Mouse (Mus musculus) liver, embryonic 13.5 days (tissue): ENCODE results near the gene Dhdh. TPM values are rescaled to one million over a fixed set of nuclear protein-coding genes. Genes with fewer than 3 reads are reported as not detected.
A peak's percentile ranks its signal among the peaks of the same experiment; 100 is the strongest.
"Not testable (repeated sequence)": the region's sequence is repeated elsewhere in the genome, so short reads cannot be mapped to it uniquely, and the experiment has no call there.

Experiments used
- ATAC-seq: fragments of 200-750 bp; cut with Nextera tagmentation; 2 replicates; pipeline ENCODE4 v1.8.0; 2017; ENCODE audit warnings: low read depth, mild to moderate bottlenecking, moderate number of reproducible peaks, moderate library complexity
- DNase-seq: peaks from one replicate; pipeline ENCODE4 v3.0.0; 2022
- H3K27ac ChIP-seq: fragments of 300-500 bp; sonication (generic); 2 replicates; pipeline ENCODE4 v1.5.1; 2015; ENCODE audit warnings: moderate library complexity, mild to moderate bottlenecking, inconsistent platforms
- H3K27me3 ChIP-seq: fragments of 300-500 bp; sonication (generic); 2 replicates; pipeline ENCODE4 v1.6.1; 2015; ENCODE audit warnings: mild to moderate bottlenecking, inconsistent platforms
- H3K36me3 ChIP-seq: fragments of 300-500 bp; sonication (generic); 2 replicates; pipeline ENCODE4 v1.6.1; 2015; ENCODE audit warnings: mild to moderate bottlenecking, inconsistent platforms
- H3K4me1 ChIP-seq: fragments of 300-500 bp; sonication (generic); replicated peaks from 2 replicates; pipeline ENCODE4 v1.6.1; 2015; ENCODE audit warnings: inconsistent platforms
- H3K4me2 ChIP-seq: fragments of 300-500 bp; sonication (generic); 2 replicates; pipeline ENCODE4 v1.6.1; 2015; ENCODE audit warnings: inconsistent platforms, mild to moderate bottlenecking, moderate library complexity
- H3K4me3 ChIP-seq: fragments of 300-500 bp; sonication (generic); replicated peaks from 2 replicates; pipeline ENCODE4 v1.5.1; 2015; ENCODE audit warnings: mild to moderate bottlenecking, inconsistent platforms
- H3K9ac ChIP-seq: fragments of 300-500 bp; sonication (generic); 2 replicates; pipeline ENCODE4 v1.6.1; 2015; ENCODE audit warnings: mild to moderate bottlenecking, inconsistent platforms
- H3K9me3 ChIP-seq: fragments of 300-500 bp; sonication (generic); replicated peaks from 2 replicates; pipeline ENCODE4 v1.6.1; 2016; ENCODE audit warnings: inconsistent platforms
- WGBS: fragments of 180-500 bp; shearing (Covaris S2); methylation state at CpG from one replicate; pipeline ENCODE4 v1.1.7; 2015; ENCODE audit not compliant: insufficient replicate concordance; 5-methylcytosine and 5-hydroxymethylcytosine counted together
- polyA plus RNA-seq: library from polyadenylated mRNA; unstranded; fragments of >200 nt; fragmentation: Nextera tagmentation; extraction: Ambion mirVana; gene quantifications from 2 replicates; pipeline ENCODE4 v1.2.1, GENCODE M21; 2015

Gene Dhdh
- 2.0 and 2.2 TPM in 2 replicates for polyA plus RNA-seq

DNA sequence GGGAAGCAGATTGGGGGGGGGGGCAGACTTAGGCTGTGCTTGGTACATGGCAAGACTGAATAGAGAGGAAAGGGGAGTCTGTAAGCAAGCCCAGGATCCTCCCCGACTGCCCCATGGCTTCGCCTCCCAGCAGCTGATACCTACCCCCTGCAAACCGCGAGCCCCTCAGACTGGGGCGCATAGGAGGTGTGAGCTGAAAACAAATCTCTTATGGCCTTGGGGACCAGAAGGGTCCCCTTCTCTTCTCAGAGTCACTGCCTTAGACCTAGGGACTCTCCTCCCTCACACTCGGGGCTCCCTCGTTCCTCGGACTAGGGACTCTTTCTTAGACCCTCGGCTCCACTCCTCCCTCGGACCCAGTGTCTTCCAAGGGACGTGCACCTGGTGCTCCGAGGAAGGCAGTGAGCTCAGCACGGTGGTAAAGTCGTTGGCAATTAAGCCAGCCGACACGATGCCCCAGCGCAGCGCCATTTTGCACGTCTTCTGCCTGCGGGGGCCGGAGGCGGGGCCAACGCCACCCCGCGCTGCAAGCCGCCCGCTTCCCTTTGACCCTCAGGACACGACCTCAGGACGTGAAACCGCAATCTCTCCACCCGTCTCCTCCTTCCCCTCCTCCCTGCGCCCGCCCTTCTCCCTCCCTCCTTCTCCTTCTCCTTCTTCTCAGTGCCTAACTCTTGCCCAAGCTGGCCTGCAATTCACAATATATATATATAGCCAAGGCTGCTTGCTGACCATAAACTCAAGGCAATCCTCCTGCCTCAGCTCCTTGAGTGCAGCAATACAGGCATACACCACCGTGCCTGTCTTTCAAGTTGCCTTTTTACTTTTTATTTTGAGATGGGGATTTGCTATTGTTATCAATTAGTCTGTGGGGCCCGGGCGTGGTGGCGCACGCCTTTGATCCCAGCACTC, at the start of gene Dhdh:
Dhdh (minus strand) TSS at position 513 of the 912 bp plus-strand sequence.
- H3K4me2 ChIP-seq = peak within 1 kb of the TSS; percentile 73
- peaks cover 68% of the 10 kb centered on the region for H3K4me1 ChIP-seq
- 3% methylated on average over 38 of the region's 38 CpGs for WGBS

DNA sequence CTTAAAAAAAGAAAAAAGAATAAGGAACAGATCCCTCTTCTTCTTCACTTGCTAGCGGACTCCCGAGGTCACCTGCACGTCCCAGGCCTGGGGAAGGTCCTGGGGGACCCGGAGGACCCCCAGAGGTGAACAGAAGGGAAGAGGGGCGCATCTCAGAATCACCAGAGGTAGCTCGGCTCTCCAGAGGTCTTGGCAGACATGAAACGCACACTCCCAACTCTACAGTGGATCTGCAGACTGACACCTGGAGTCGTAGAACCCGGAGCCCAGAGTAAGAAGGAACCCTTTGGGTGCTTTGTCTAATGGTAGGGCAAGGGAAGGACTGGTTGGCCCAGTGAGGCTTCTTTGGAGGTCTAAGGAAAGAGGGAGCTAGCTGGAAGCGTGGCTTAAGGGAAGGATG, 49.0 kb upstream of the Dhdh start:
- WGBS = 75% methylated on average over 10 of the region's 10 CpGs
- Histone ChIP-seq H3K27ac (no peak overlapping the region), H3K36me3 (no peaks in the 10 kb centered on the region), H3K9me3 (no peaks in the 10 kb centered on the region), H3K9ac (no peak overlapping the region), H3K27me3 (peaks cover 15% of the 10 kb centered on the region), H3K4me2 (peak overlapping the region; percentile 61), H3K4me1 (peaks cover 7% of the 10 kb centered on the region), H3K4me3 (peak overlapping the region; percentile 46)
- DNase-seq (no peak), ATAC-seq (no peak)

More for the DNA sequence above, at the start of gene Dhdh:
- H3K9me3 ChIP-seq = no peaks in the 10 kb centered on the region
- H3K27ac ChIP-seq = peak within 1 kb of the TSS; percentile 62
- peak; percentile 27 for ATAC-seq
- H3K36me3 ChIP-seq = peaks cover 16% of the 10 kb centered on the region
- H3K4me3 ChIP-seq = peak within 1 kb of the TSS; percentile 61
- peak within 1 kb of the TSS; percentile 71 for H3K9ac ChIP-seq
- H3K27me3 ChIP-seq = no peaks in the 10 kb centered on the region
- DNase-seq = peak; percentile 51

- Histone ChIP-seq H3K4me2 (no peak overlapping the region), H3K9ac (no peak overlapping the region), H3K27me3 (peaks cover 15% of the 10 kb centered on the region), H3K36me3 (no peaks in the 10 kb centered on the region), H3K9me3 (no peaks in the 10 kb centered on the region), H3K4me1 (peaks cover 7% of the 10 kb centered on the region), H3K27ac (no peak overlapping the region), H3K4me3 (no peak overlapping the region)
- DNase-seq = no peak
- WGBS = 65% methylated on average over 1 of the region's 1 CpGs
- no peak for ATAC-seq
Observed at GRCm38 (mm10) chr7:45535676-45536075, 47.1 kb upstream of the Dhdh start.

DNA sequence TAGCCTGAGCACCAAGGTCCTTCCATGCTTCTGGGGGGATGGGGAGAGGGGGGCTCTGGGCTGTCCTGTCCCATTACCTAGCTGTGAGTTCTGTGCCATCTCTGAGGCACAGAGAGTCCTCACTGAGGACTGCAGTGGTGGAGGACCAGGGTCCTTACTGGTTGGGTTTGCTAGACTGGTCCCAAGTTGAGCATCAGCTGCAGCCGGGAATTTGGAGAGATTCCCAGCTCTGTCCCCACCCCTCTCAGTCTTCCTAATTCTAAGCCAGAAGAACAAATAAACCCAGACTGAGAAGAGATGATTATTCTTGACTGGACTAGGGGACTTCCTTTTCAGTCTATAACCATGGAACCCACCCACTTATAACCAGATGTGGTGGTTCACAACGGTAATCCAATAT, 42.0 kb upstream of the Dhdh start:
- Histone ChIP-seq H3K36me3 (no peaks in the 10 kb centered on the region), H3K9me3 (no peaks in the 10 kb centered on the region), H3K9ac (no peak overlapping the region), H3K4me3 (no peak overlapping the region), H3K27me3 (0 out of 2 replicates have a peak, but pooled peaks cover 4% of the 10 kb centered on the region), H3K4me2 (no peak overlapping the region), H3K4me1 (peaks cover 28% of the 10 kb centered on the region), H3K27ac (no peak overlapping the region)
- ATAC-seq (no peak), DNase-seq (no peak)
- WGBS = 68% methylated on average over 2 of the region's 2 CpGs

GRCm38 (mm10) chr7:45529461-45529860, 40.9 kb upstream of the Dhdh start:
- peak overlapping the region; percentile 24; the same call in 1 of the 2 replicates for H3K4me2 ChIP-seq
- H3K36me3 ChIP-seq = peaks cover 3% of the 10 kb centered on the region
- WGBS = 5% methylated on average over 6 of the region's 6 CpGs
- 0 out of 2 replicates have a peak, but pooled peaks cover 4% of the 10 kb centered on the region for H3K27me3 ChIP-seq
- peak overlapping the region; percentile 34; the same call in 1 of the 2 replicates for H3K27ac ChIP-seq
- H3K9me3 ChIP-seq = no peaks in the 10 kb centered on the region
- H3K9ac ChIP-seq = peak overlapping the region; percentile 10; the same call in 1 of the 2 replicates
- no peak overlapping the region for H3K4me3 ChIP-seq
- peaks cover 36% of the 10 kb centered on the region for H3K4me1 ChIP-seq
- ATAC-seq = no peak
- no peak for DNase-seq

DNA sequence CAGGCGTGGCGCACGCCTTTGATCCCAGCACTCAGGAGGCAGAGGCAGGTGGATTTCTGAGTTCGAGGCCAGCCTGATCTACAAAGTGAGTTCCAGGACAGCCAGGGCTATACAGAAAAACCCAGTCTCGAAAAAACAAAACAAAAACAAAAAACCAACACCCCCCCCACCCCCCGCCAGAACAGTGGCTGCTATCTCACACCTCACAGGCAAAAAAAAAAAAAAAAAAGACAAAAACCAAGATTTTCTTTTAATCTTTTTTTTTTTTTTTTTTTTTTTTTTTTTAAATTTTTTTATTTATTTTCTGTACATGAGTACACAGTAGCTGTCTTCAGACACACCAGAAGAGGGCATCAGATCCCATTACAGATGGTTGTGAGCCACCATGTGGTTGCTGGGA, 38.6 kb upstream of the Dhdh start:
- peak overlapping the region; percentile 99 for H3K4me3 ChIP-seq

DNA sequence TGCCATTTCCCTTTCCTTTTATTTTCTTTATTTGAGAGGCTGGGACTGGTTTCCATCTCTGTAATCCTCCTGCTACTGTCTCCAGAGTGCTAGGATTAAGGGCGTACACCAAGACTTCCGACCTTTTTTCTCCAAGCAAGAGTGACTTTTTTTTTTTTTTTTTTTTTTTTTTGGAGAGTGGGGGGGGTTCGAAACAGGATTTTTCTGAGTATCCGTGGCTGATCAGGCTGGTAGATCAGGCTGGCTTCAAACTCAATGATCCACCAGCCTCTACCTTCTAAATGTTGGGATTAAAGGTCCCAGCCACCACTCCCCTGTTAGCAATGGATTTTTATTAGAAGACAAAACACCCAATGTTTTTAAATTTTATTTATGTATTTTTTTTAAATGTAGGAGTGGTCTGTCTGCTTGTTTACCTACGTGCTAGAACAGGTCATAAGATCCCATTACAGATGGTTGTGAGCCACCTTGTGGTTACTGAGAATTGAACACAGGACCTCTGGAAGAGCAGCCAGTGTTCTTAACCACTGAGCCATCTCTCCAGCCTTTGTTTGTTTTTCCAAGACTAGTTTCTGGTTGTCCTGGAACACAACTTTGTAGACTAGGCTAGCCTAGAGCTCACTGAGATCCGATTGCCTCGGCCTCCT, 38.0 kb upstream of the Dhdh start:
- peaks cover 31% of the 10 kb centered on the region for H3K36me3 ChIP-seq
- peak overlapping the region; percentile 99 for H3K4me3 ChIP-seq
- peak overlapping the region; percentile 99 for H3K27ac ChIP-seq
- no peaks in the 10 kb centered on the region for H3K9me3 ChIP-seq
- no peaks in the 10 kb centered on the region for H3K27me3 ChIP-seq
- peak overlapping the region; percentile 80 for H3K4me2 ChIP-seq
- WGBS = 16% methylated on average over 7 of the region's 7 CpGs
- peaks cover 60% of the 10 kb centered on the region for H3K4me1 ChIP-seq
- DNase-seq (peak; percentile 46), ATAC-seq (no peak)
- H3K9ac ChIP-seq = peak overlapping the region; percentile 100

More for the DNA sequence above, 38.6 kb upstream of the Dhdh start:
- H3K4me1 ChIP-seq = peaks cover 54% of the 10 kb centered on the region
- not testable (repeated sequence) for ATAC-seq, H3K27me3 ChIP-seq, H3K9me3 ChIP-seq, DNase-seq
- H3K4me2 ChIP-seq = peak overlapping the region; percentile 80
- H3K9ac ChIP-seq = peak overlapping the region; percentile 100
- WGBS = 67% methylated on average over 6 of the region's 6 CpGs
- H3K27ac ChIP-seq = peak overlapping the region; percentile 99
- H3K36me3 ChIP-seq = peaks cover 25% of the 10 kb centered on the region

DNA sequence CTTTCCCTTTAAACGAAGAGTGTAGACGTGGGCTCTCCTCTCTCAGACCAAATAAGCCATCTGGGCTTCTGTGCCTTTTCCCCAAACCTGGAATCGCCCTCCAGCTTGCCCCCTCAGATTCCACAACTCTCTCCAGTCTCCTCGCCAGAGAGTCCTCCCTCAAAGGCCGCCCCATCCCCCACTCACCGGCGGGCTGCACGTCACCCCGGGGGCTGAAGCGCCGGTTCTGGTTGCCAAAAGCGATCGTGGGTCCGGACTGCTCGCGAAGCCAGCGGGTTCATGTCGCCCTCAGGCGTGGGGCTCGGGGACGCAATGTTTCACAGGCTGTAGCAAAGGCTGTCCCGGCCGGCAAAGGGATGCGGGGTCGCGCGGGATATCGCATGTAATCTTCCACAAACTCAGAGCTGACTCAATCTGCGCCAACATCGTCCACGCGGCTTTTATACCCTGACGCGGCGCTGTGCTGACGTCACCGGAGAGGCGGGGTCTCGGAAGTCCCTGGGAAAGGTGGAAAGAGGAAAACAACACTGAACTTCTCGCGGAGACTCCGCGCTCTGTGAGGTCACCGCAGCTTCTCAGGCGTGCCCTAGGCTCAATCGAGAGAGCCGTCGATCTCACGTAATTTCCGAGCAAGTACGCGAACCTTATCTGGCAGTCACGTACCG, 37.3 kb upstream of the Dhdh start, which contains the start of the genes Ppp1r15a and Plekha4:
Ppp1r15a (minus strand) TSS at position 460 of the 665 bp plus-strand sequence.
Plekha4 (plus strand) TSS at position 522 of the 665 bp plus-strand sequence.
- Histone ChIP-seq H3K27ac (peak within 1 kb of the TSS; percentile 99), H3K4me1 (peaks cover 66% of the 10 kb centered on the region), H3K9ac (peak within 1 kb of the TSS; percentile 100), H3K36me3 (peaks cover 35% of the 10 kb centered on the region), H3K4me2 (peak within 1 kb of the TSS; percentile 80), H3K9me3 (no peaks in the 10 kb centered on the region), H3K4me3 (peak within 1 kb of the TSS; percentile 99), H3K27me3 (no peaks in the 10 kb centered on the region)
- peak; percentile 94 for DNase-seq
- peak; percentile 68 for ATAC-seq
- under 1% methylated on average over 54 of the region's 54 CpGs for WGBS

GRCm38 (mm10) chr7:45524841-45525621, 36.4 kb upstream of the Dhdh start:
- H3K9ac ChIP-seq = peak overlapping the region; percentile 100
- ATAC-seq (peak; percentile 86), DNase-seq (peak; percentile 92)
- WGBS = 4% methylated on average over 12 of the region's 12 CpGs
- no peaks in the 10 kb centered on the region for H3K27me3 ChIP-seq
- peaks cover 40% of the 10 kb centered on the region for H3K36me3 ChIP-seq
- peak overlapping the region; percentile 80 for H3K4me2 ChIP-seq
- peak overlapping the region; percentile 99 for H3K4me3 ChIP-seq
- peaks cover 67% of the 10 kb centered on the region for H3K4me1 ChIP-seq
- H3K27ac ChIP-seq = peak overlapping the region; percentile 99
- no peaks in the 10 kb centered on the region for H3K9me3 ChIP-seq

- H3K4me1 ChIP-seq = peaks cover 68% of the 10 kb centered on the region
- H3K9ac ChIP-seq = peak overlapping the region; percentile 100
- H3K4me2 ChIP-seq = peak overlapping the region; percentile 80
- peak overlapping the region; percentile 99 for H3K4me3 ChIP-seq
- WGBS = 42% methylated on average over 13 of the region's 13 CpGs
- H3K9me3 ChIP-seq = no peaks in the 10 kb centered on the region
- peaks cover 40% of the 10 kb centered on the region for H3K36me3 ChIP-seq
- H3K27me3 ChIP-seq = no peaks in the 10 kb centered on the region
- DNase-seq = no peak
- H3K27ac ChIP-seq = peak overlapping the region; percentile 99
- ATAC-seq = no peak
Observed at GRCm38 (mm10) chr7:45523678-45524170, 35.1 kb upstream of the Dhdh start.
